Mouse (Mus musculus): ENCODE results near the gene Abce1. TPM values are rescaled to one million over a fixed set of nuclear protein-coding genes. Genes with fewer than 3 reads are reported as not detected.

Abce1 gene
- polyA plus RNA-seq, 1 experiment, result 13.0 TPM

DNA sequence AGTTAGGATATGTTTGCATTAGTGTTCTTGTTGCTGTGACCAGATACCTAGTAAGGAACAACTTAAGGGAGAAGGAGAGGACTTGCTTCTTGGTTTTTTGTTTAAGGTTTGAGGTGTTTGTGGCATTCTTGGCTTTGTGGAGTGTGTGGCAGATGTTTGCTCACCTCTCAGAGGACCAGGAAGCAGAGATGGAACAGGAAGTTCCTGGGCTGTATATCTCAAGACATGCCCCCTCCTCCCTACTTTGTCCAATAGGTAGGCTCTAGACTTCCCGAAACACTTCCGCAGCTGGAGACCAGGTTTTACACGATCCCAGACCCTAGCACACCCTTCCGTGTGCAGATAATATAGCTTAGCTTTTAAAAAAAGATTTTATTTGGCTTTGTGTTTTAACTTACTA, 62.0 kb downstream of the Abce1 start:
- no peak for DNase-seq
- TF ChIP-seq POLR2A (IDR thresholded peaks at IDR 0.05; ENCODE audit: borderline replicate concordance, extremely low read depth, low read depth, low read length), result no peak
- Histone ChIP-seq H3K4me1 (ENCODE audit: control insufficient read depth, insufficient read depth, low read length) (no peaks in the 10 kb centered on the region; the same call in 1 of the 2 replicates), H3K4me3 (replicated peaks; ENCODE audit: extremely low read depth, low read depth, low read length) (no peak overlapping the region)
- WGBS, result 63% methylated on average over 4 of the region's 4 CpGs

DNA sequence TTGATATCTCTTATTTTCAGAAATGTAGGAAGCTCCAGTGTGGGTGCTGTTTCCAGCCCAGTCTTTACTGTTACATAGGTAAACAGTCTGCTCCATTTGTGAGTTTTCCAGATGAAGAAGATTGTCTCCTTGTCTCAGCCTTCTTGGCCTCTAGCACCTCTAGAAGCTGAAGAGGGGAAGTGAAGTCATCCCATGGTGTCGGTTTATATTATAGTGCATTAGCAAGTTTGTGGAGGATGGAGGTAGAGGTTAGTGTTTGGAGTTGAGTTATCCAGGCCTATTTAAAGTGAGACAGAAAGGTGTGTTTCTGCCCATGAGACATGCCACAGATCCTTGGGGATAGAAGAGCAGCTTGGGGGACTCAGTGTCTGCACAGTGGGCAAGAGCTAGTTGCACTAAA, 70.4 kb downstream of the Abce1 start:
- TF ChIP-seq POLR2A (IDR thresholded peaks at IDR 0.05; ENCODE audit: borderline replicate concordance, extremely low read depth, low read depth, low read length) (no peak), CTCF (IDR thresholded peaks at IDR 0.05; ENCODE audit: insufficient read depth, low read length) (no peak)
- no peak for DNase-seq
- 12% methylated on average over 1 of the region's 1 CpGs for WGBS
- H3K4me3 ChIP-seq (replicated peaks; ENCODE audit: extremely low read depth, low read depth, low read length), result no peak overlapping the region
- H3K4me1 ChIP-seq (ENCODE audit: control insufficient read depth, insufficient read depth, low read length), result peaks cover 10% of the 10 kb centered on the region

DNA sequence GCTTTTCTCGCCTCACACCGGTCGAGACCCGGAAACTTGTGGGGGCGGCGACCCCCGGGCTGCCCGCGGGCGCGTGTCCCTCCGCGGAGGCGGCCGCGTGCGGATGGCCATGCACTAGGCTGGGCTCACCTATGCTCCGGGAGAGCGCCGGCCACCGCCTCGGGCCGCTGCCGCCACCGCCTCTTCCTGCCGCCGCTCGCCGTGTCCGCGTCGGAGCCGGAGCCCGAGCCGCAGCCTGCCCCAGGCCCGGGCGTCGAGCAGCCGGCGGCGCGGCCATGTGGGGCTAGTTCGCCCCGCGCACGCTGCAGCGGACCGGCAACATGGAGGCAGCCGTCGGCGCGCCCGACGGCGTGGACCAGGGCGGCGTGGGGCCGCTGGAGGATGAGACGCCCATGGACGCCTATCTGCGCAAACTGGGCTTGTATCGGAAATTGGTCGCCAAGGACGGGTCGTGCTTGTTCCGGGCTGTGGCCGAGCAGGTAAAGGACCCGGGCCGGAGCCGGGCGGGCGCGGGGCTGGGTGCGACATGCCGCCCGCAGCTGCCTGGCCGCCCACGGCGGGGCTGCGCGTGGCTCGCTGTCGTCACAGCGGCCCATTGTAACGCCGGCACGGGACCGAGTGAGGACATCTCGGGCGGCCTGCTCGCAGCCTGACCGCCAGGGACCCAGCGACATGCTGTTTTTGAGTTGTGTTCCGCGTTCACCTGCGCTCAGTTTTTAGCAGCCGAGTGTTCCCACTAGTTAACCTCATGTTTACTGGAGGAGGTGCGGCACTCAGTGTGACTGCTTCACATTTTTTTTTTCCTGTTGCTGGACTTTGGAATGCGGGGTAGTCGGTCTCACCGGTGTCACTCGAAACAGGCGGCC, 71.7 kb downstream of the Abce1 start, which contains the start of gene Otud4:
Gene Otud4 (plus strand): TSS at position 33 of the 866 bp plus-strand sequence.
- WGBS, result under 1% methylated on average over 103 of the region's 103 CpGs
- H3K4me1 ChIP-seq (ENCODE audit: control insufficient read depth, insufficient read depth, low read length), result peaks cover 10% of the 10 kb centered on the region
- TF ChIP-seq POLR2A (IDR thresholded peaks at IDR 0.05; ENCODE audit: borderline replicate concordance, extremely low read depth, low read depth, low read length) (peak; percentile 9; the same call in 1 of the 2 replicates), CTCF (IDR thresholded peaks at IDR 0.05; ENCODE audit: insufficient read depth, low read length) (no peak)
- H3K4me3 ChIP-seq (replicated peaks; ENCODE audit: extremely low read depth, low read depth, low read length), result peak within 1 kb of the TSS; percentile 89
- DNase-seq, result peak; percentile 61

DNA sequence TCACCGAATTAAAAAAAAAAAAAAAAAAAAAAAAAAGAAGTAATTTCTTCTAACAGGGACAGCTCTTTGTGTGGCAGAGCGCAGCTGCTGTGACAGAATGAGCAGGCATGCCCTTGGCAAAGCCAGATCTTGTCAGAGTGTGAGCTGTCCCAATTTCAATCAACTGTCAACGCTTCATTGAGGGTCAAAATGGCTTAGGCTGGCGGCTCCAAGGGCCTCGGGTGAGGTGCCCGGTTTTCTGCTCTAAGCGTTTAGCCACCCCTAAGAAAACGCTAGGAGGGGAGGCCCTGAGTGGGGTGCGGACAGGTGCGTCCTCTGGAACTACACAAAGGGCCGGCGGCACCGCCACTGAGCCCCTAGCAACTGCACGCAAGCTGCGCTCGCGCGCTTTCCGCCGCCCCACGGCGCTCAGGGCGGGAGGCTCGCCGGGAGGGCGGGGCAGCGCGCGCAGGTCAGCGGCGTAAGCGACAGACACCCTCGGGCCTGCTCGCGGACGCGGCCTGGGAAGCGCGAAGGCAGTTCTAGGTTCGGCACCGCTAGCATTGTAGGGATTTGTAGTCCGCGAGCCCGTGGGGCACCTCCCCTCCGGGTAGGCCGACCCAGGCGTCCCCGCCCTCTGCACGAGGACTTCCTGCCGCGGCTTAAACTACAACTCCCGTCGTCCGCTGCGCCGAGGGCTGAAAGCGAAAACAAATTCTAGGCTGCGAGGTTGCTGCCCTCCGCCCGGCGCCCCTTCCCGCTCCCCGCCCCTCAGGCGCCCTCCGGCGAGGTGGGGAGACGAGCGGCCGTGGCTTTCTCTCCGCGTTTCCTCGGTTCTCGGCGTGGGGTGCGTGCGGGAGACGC, 72.6 kb downstream of the Abce1 start:
- peak; percentile 98 for DNase-seq
- WGBS, result under 1% methylated on average over 77 of the region's 77 CpGs
- Histone ChIP-seq H3K4me3 (replicated peaks; ENCODE audit: extremely low read depth, low read depth, low read length) (peak overlapping the region; percentile 89), H3K4me1 (ENCODE audit: control insufficient read depth, insufficient read depth, low read length) (peaks cover 10% of the 10 kb centered on the region)
- peak; percentile 82 for TF ChIP-seq POLR2A (IDR thresholded peaks at IDR 0.05; ENCODE audit: borderline replicate concordance, extremely low read depth, low read depth, low read length)
- TF ChIP-seq CTCF (IDR thresholded peaks at IDR 0.05; ENCODE audit: insufficient read depth, low read length), result no peak

DNA sequence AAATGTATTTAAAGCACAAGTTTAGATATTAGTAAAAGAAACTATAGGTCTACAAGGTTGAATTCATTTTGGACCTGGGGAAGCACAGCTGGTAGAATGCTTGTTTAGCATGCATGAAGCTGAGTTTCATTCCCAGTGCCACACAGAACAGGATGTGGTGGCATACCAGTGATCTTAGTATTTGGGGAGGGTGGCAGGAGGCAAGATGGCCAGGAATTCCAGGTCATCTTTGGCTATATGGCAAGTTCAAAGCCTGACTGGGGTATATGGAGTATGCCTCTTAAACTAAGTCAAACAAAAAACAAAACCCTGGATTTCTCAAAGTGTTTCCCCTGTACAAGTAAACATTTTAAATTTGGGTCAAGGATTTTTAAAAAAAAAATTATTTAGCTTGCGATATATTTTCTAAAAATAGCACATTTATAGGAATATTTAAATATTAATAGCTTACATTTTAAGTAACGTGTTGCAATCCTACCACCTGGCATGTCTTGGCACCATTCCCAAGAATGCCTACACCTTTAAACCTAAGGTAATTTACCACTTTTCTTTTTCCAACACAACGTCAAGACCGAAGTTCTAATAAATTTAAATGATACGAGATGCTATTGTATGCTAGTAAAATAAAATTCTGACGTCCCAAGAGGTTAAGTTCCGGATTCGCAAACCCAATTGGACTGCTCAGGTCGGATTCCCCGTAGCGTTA, 73.4 kb downstream of the Abce1 start:
- Histone ChIP-seq H3K4me1 (ENCODE audit: control insufficient read depth, insufficient read depth, low read length) (peaks cover 9% of the 10 kb centered on the region), H3K4me3 (replicated peaks; ENCODE audit: extremely low read depth, low read depth, low read length) (no peak overlapping the region)
- TF ChIP-seq CTCF (IDR thresholded peaks at IDR 0.05; ENCODE audit: insufficient read depth, low read length) (no peak), POLR2A (IDR thresholded peaks at IDR 0.05; ENCODE audit: borderline replicate concordance, extremely low read depth, low read depth, low read length) (no peak)
- 5% methylated on average over 11 of the region's 11 CpGs for WGBS
- DNase-seq, result no peak

DNA sequence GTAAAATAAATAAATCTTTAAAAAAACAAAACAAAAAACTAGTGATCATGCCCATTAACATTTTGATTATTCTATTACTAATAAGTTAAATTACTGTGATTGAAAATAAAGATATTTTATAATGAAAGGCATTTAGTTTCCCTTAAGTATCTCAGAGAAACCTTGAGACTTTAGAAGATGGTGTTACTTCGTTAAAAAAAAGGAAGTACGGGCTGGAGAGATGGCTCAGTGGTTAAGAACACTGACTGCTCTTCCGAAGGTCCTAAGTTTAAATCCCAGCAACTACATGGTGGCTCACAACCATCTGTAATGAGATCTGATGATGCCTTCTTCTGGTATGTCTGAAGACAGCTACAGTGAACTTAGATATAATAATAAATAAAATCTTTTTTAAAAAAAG, 74.3 kb downstream of the Abce1 start:
- 82% methylated on average over 3 of the region's 3 CpGs for WGBS

DNA sequence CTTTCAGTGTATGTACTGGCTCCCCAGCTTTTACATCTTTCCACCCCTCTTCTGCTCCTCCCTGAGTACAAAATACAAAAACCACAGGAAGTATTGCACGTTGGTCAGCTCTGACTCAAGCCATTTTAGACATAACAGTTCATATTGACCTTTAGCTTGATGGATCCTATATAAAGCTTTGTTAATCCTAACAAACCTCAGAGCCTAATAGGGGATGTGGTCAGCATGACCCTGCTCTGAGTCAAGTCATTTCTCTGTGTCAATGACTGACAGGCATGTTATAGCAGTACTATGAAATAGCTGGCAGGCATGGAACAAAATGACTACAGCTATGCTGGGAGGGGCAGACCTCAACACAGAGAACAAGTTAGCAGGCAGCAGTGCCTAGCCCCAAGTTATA, 75.4 kb downstream of the Abce1 start:
- no peak for TF ChIP-seq POLR2A (IDR thresholded peaks at IDR 0.05; ENCODE audit: borderline replicate concordance, extremely low read depth, low read depth, low read length)
- TF ChIP-seq CTCF (IDR thresholded peaks at IDR 0.05; ENCODE audit: insufficient read depth, low read length), result no peak
- WGBS, result 41% methylated on average over 1 of the region's 1 CpGs
- no peak for DNase-seq
- Histone ChIP-seq H3K4me3 (replicated peaks; ENCODE audit: extremely low read depth, low read depth, low read length) (no peak overlapping the region), H3K4me1 (ENCODE audit: control insufficient read depth, insufficient read depth, low read length) (no peaks in the 10 kb centered on the region)

More for the DNA sequence above, 74.3 kb downstream of the Abce1 start:
- Histone ChIP-seq H3K4me3 (replicated peaks; ENCODE audit: extremely low read depth, low read depth, low read length) (no peak overlapping the region), H3K4me1 (ENCODE audit: control insufficient read depth, insufficient read depth, low read length) (peaks cover 5% of the 10 kb centered on the region)
- TF ChIP-seq CTCF (IDR thresholded peaks at IDR 0.05; ENCODE audit: insufficient read depth, low read length), result no peak
- no peak for TF ChIP-seq POLR2A (IDR thresholded peaks at IDR 0.05; ENCODE audit: borderline replicate concordance, extremely low read depth, low read depth, low read length)
- DNase-seq, result no peak

DNA sequence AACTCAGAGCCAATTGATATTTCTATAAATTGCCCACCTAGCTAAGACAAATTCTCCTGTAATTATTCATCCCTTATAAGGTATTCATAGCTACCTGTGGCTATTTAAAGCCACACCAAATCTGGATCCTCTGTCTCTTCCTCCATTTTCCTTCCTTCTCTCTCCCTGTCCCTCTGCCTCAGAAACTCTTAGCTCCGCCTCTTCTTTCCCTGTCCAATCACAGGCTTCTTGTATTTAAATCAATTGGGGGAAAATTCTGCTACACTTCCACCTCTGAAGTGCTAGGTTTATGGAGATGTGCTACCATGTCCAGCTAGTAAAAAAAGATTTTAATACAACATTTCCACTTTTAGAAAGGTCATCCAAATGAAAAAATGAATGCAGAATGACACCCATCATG, 76.0 kb downstream of the Abce1 start:
- WGBS, result 96% methylated on average over 1 of the region's 1 CpGs
- Histone ChIP-seq H3K4me1 (ENCODE audit: control insufficient read depth, insufficient read depth, low read length) (no peaks in the 10 kb centered on the region), H3K4me3 (replicated peaks; ENCODE audit: extremely low read depth, low read depth, low read length) (no peak overlapping the region)
- TF ChIP-seq CTCF (IDR thresholded peaks at IDR 0.05; ENCODE audit: insufficient read depth, low read length) (no peak), POLR2A (IDR thresholded peaks at IDR 0.05; ENCODE audit: borderline replicate concordance, extremely low read depth, low read depth, low read length) (no peak)
- DNase-seq, result no peak

Other genes starting within 250 kb of the Abce1 start
- gene Otud4, start 72.1 kb downstream of the Abce1 start, polyA plus RNA-seq (2012; rRNA removed), result 23.1 and 28.0 TPM in 2 replicates
- gene Anapc10, start 80 bp upstream of the Abce1 start, polyA plus RNA-seq (2012; rRNA removed), result 0.72 and 1.4 TPM in 2 replicates